Mouse (Mus musculus): ENCODE data around the gene Cox8b.

Gene Cox8b

GRCm38 (mm10) chr7:140859997-140860396, 40.2 kb downstream of the Cox8b start:
- no peak for DNase-seq

- DNase-seq = no peak
These were observed 41.5 kb downstream of the Cox8b start for GRCm38 (mm10) chr7:140858746-140859145.

GRCm38 (mm10) chr7:140857550-140858505, 42.4 kb downstream of the Cox8b start, which contains the start of gene Bet1l:
TSS of gene Bet1l (minus strand) at chr7:140857577.
- DNase-seq = peak in 1 of 2 experiments; percentile 8

- DNase-seq = peak; percentile 85 to 88
These were observed 43.3 kb downstream of the Cox8b start, which contains the start of gene Ric8a for GRCm38 (mm10) chr7:140856785-140857549. TSS of gene Ric8a (plus strand) at chr7:140856957.

- peak; percentile 68 to 72 for DNase-seq
These were observed 44.1 kb downstream of the Cox8b start, which contains the start of gene Gm45785 for GRCm38 (mm10) chr7:140855860-140856784. TSS of gene Gm45785 (minus strand) at chr7:140856331.

- DNase-seq = no peak
These were observed 45.1 kb downstream of the Cox8b start for GRCm38 (mm10) chr7:140855181-140855580.

- DNase-seq = no peak
These were observed 45.8 kb downstream of the Cox8b start for GRCm38 (mm10) chr7:140854483-140854882.

GRCm38 (mm10) chr7:140853386-140853785, 46.9 kb downstream of the Cox8b start:
- no peak for DNase-seq

GRCm38 (mm10) chr7:140851916-140852315, 48.3 kb downstream of the Cox8b start:
- DNase-seq = no peak
